Comparison of ENCODE assay signal across 10 mouse cellular contexts in genomic region chr8:26848098-26848772, GRCm38 (mm10).
DNase-seq lines count a peak whose midpoint lies in the region; ATAC-seq and TF ChIP-seq lines count a peak whose summit lies in the region.
"Had no signal": no experiment of that assay in that cellular context is flagged by ENCODE, and none has a peak within 500 bp of the region (broad histone marks: within the 10 kb centered on the region; RNA-seq: fewer than 3 reads in every experiment).

No protein-coding gene starts in this region.

- H3K27me3 ChIP-seq in embryonic facial prominence, embryonic 13.5 days = peaks cover 5% of the 10 kb centered on the region; the same call in 1 of the 2 replicates
- H3K27me3 ChIP-seq in limb, embryonic 15.5 days = peaks cover 17% of the 10 kb centered on the region
- H3K27me3 ChIP-seq in thymus, adult 2 months (ENCODE audit: control insufficient read depth, insufficient read depth, low read length) = no peaks in the 10 kb centered on the region

- peak; percentile 70; the same call in 1 of the 2 replicates for ATAC-seq in embryonic facial prominence, embryonic 13.5 days (ENCODE audit: insufficient number of reproducible peaks, insufficient read depth, low FRiP score, low TSS enrichment, low read depth)
- peak; percentile 59 for ATAC-seq in limb, embryonic 15.5 days (ENCODE audit: insufficient number of reproducible peaks, low FRiP score, low TSS enrichment, low read depth)
- ATAC-seq in erythroblast, adult 5-6 weeks (replicated peaks; ENCODE audit: low FRiP score, poor library complexity, severe bottlenecking) = no peak

- H3K36me3 ChIP-seq in embryonic facial prominence, embryonic 13.5 days = no peaks in the 10 kb centered on the region
- no peaks in the 10 kb centered on the region for H3K36me3 ChIP-seq in limb, embryonic 15.5 days
- H3K36me3 ChIP-seq in thymus, adult 2 months (ENCODE audit: control insufficient read depth, insufficient read depth, low read length) = no peaks in the 10 kb centered on the region

- peaks cover 61% of the 10 kb centered on the region for H3K4me1 ChIP-seq in embryonic facial prominence, embryonic 13.5 days
- peaks cover 65% of the 10 kb centered on the region for H3K4me1 ChIP-seq in limb, embryonic 15.5 days
- peaks cover 11% of the 10 kb centered on the region for H3K4me1 ChIP-seq in thymus, adult 2 months (replicated peaks; ENCODE audit: control insufficient read depth, insufficient read depth, low read length)

- no peak overlapping the region; the same call in 1 of the 2 replicates for H3K4me2 ChIP-seq in embryonic facial prominence, embryonic 13.5 days
- peak overlapping the region; percentile 17 for H3K4me2 ChIP-seq in limb, embryonic 15.5 days

- DNase-seq in heart, adult 18-20 months = peak; percentile 48 to 50
- no peak for DNase-seq in heart, adult 8-10 months (ENCODE audit: low spot score)
- DNase-seq in kidney, adult 18-20 months = peak; percentile 30
- no peak for DNase-seq in thymus, adult 2 months
- no peak for DNase-seq in layer of hippocampus, adult 9-10 months (ENCODE audit: low spot score)
- DNase-seq: cerebellum, postnatal 25 days; layer of hippocampus, adult 9-11 months had no signal

- no peak for TF ChIP-seq POLR2A in thymus, adult 2 months (IDR thresholded peaks at IDR 0.05; ENCODE audit: control insufficient read depth, extremely low read depth, insufficient read depth, low read length, poor library complexity)

- no peak overlapping the region for H3K4me3 ChIP-seq in embryonic facial prominence, embryonic 13.5 days
- H3K4me3 ChIP-seq in limb, embryonic 15.5 days = no peak overlapping the region
- H3K4me3 ChIP-seq in thymus, adult 2 months (ENCODE audit: control insufficient read depth, insufficient read depth, low read length) = no peak overlapping the region

- peak overlapping the region; percentile 88 for H3K27ac ChIP-seq in embryonic facial prominence, embryonic 13.5 days
- peak overlapping the region; percentile 74 for H3K27ac ChIP-seq in limb, embryonic 15.5 days
- no peak overlapping the region for H3K27ac ChIP-seq in thymus, adult 2 months (ENCODE audit: control insufficient read depth, insufficient read depth, low read length)

- no peak overlapping the region for H3K9ac ChIP-seq in embryonic facial prominence, embryonic 13.5 days
- H3K9ac ChIP-seq in limb, embryonic 15.5 days = no peak overlapping the region

- no peak for TF ChIP-seq CTCF in thymus, adult 2 months (IDR thresholded peaks at IDR 0.05; ENCODE audit: borderline replicate concordance, control insufficient read depth, extremely low read depth, insufficient read depth, low read length, poor library complexity)

- H3K9me3 ChIP-seq in embryonic facial prominence, embryonic 13.5 days = no peaks in the 10 kb centered on the region
- H3K9me3 ChIP-seq in limb, embryonic 15.5 days = no peaks in the 10 kb centered on the region

- 25% methylated on average over 17 of the region's 17 CpGs for WGBS in embryonic facial prominence, embryonic 13.5 days
- 12% methylated on average over 17 of the region's 17 CpGs for WGBS in limb, embryonic 15.5 days
- 93% methylated on average over 17 of the region's 17 CpGs for WGBS in thymus, adult 2 months

Comparison
In these comparisons a context has a peak if more than half of its experiments do, and no peak if none do; other contexts are left out.
1. DNase-seq: peak in heart, adult 18-20 months (2 of 2) and kidney, adult 18-20 months (single experiment); none in heart, adult 8-10 months (single experiment), thymus, adult 2 months (single experiment) and layer of hippocampus, adult 9-10 months (single experiment).